Mouse (Mus musculus) ES-E14 (cell line): ENCODE data around the gene N4bp2l2. TPM values are rescaled to one million over a fixed set of nuclear protein-coding genes. Genes with fewer than 3 reads are reported as not detected.

Experiments
- DNase-seq: peaks from one replicate; pipeline ENCODE4 v3.0.0-alpha.2; 2013; ENCODE audit warnings: low read depth, low spot score
- H3K27ac ChIP-seq: 2 replicates; pipeline ENCODE4 v1.5.1; 2012; ENCODE audit warnings: low read depth, mild to moderate bottlenecking, low read length, moderate library complexity, mixed read lengths; ENCODE audit not compliant: poor library complexity, insufficient read depth, severe bottlenecking
- H3K36me3 ChIP-seq: 2 replicates; pipeline ENCODE4 v1.6.1; 2012; ENCODE audit warnings: mild to moderate bottlenecking, low read length, moderate library complexity, mixed read lengths; ENCODE audit not compliant: control insufficient read depth, poor library complexity, insufficient read depth, severe bottlenecking
- H3K4me1 ChIP-seq, 2 experiments: fragments of 150-350 bp in 1 of 2; sonication (generic) in 1 of 2; 2 replicates each; pipeline ENCODE4 v1.6.1; 2012; ENCODE audit warnings: low read length in 2 of 2, mild to moderate bottlenecking in 1 of 2, mixed read lengths in 1 of 2; ENCODE audit not compliant: control insufficient read depth in 2 of 2, insufficient read depth in 2 of 2, poor library complexity in 1 of 2
- H3K4me3 ChIP-seq, 2 experiments: fragments of 150-350 bp in 1 of 2; sonication (generic) in 1 of 2; 2 replicates each; pipeline ENCODE4 v1.5.1; 2012; ENCODE audit warnings: low read length in 2 of 2, low read depth in 1 of 2, mild to moderate bottlenecking in 1 of 2, mixed read lengths in 1 of 2; ENCODE audit not compliant: insufficient read depth in 1 of 2, poor library complexity in 1 of 2, severe bottlenecking in 1 of 2
- H3K9ac ChIP-seq: 2 replicates; pipeline ENCODE4 v1.6.1; 2012; ENCODE audit warnings: low read depth, mild to moderate bottlenecking, low read length, mixed read lengths; ENCODE audit not compliant: poor library complexity, insufficient read depth, severe bottlenecking
- H3K9me3 ChIP-seq: fragments of 150-350 bp; sonication (generic); 2 replicates; pipeline ENCODE4 v1.6.1; 2012; ENCODE audit warnings: low read depth, mild to moderate bottlenecking, low read length; ENCODE audit not compliant: control insufficient read depth, insufficient read depth
- CHD2 ChIP-seq: IDR thresholded peaks from 2 replicates; pipeline ENCODE4 v1.6.1; 2014; ENCODE audit warnings: mild to moderate bottlenecking, low read depth, low read length, inconsistent platforms
- HCFC1 ChIP-seq: IDR thresholded peaks from 2 replicates; pipeline ENCODE4 v1.6.1; 2012; ENCODE audit warnings: low read length, inconsistent platforms, borderline replicate concordance; ENCODE audit not compliant: insufficient read depth
- MAFK ChIP-seq: IDR thresholded peaks from 2 replicates; pipeline ENCODE4 v1.6.1; 2014; ENCODE audit warnings: mild to moderate bottlenecking, low read depth, low read length, inconsistent platforms; ENCODE audit not compliant: insufficient read depth
- ZC3H11A ChIP-seq: IDR thresholded peaks from 2 replicates; pipeline ENCODE4 v1.6.1; 2012; ENCODE audit warnings: low read depth, mild to moderate bottlenecking, inconsistent platforms, low read length, borderline replicate concordance
- ZNF384 ChIP-seq: IDR thresholded peaks from 2 replicates; pipeline ENCODE4 v1.6.1; 2012; ENCODE audit warnings: low read depth, low read length, inconsistent platforms
- in situ Hi-C, 2 experiments: fragments of 600-800 bp; cut with MboI; formaldehyde crosslinking; loops; one replicate each; pipeline ENCODE4 v1.15.1; 2025; ENCODE audit warnings: low sequenced_read_pairs in 2 of 2, inconsistent platforms in 1 of 2; ENCODE audit not compliant: unreplicated experiment in 2 of 2
- total RNA-seq: library from RNA; depleted of rRNA; stranded (reverse); fragments of 300-350 nt; gene quantifications from 2 replicates; pipeline ENCODE4 v1.2.3, GENCODE M21; 2012

Gene N4bp2l2
- total RNA-seq, 1 experiment = 58.4 TPM

DNA sequence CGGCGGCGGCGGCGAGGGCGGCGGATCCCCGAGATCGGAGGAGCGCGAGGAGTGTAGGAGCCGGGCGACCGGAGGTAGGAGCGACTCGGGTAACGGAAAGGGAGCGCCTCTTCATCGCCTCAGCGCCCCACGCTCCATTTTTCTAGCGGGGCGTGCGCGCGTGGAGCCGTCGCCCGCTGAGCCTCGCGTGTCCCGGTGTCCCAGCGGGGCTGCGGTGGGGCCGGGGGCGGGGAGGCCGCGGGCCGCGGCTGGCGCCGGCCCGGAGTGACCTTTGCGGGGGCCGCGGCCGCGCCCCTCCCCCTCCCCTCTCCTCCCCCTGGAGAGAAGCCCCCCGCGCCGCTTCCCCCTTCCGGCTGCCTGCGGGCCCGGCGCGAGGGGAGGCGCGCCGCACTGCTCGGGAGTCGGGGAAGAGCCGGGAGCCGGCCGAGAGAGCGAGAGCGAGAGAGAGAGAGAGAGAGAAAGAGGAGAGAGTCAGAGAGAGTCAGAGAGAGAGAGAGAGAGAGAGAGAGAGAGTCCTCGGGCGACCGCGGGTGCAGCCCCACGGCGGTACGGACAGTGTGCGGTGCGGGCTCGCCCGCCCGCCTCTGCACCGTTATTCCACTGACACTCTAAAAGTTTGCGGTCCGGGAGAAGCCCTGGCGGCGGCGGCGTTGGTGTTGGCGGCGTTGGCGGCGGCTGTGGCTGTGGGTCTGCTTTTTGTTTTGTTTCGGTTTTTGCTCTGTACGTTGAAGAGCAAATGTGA is 8.1 kb upstream of the N4bp2l2 start:
- H3K36me3 ChIP-seq = no peaks in the 10 kb centered on the region
- in situ Hi-C loops = no loop called here
- H3K9ac ChIP-seq = peak overlapping the region; percentile 98
- TF ChIP-seq ZNF384 (no peak), ZC3H11A (no peak), CHD2 (no peak), MAFK (no peak), HCFC1 (no peak)
- peaks cover 3 to 4% of the 10 kb centered on the region in 2 experiments; a peak in 2 of 4 replicates for H3K4me1 ChIP-seq
- H3K9me3 ChIP-seq = no peaks in the 10 kb centered on the region
- H3K27ac ChIP-seq = peak overlapping the region; percentile 53; the same call in 1 of the 2 replicates
- DNase-seq = no peak
- H3K4me3 ChIP-seq = peak overlapping the region; percentile 73 to 98

- in situ Hi-C loops = no loop called here
- Histone ChIP-seq H3K9me3 (no peaks in the 10 kb centered on the region), H3K27ac (peak within 1 kb of the TSS; percentile 53; the same call in 1 of the 2 replicates), H3K4me1 (peaks cover 2 to 3% of the 10 kb centered on the region in 2 experiments; a peak in 1 of 4 replicates), H3K4me3 (peak within 1 kb of the TSS; percentile 73 to 98), H3K36me3 (no peaks in the 10 kb centered on the region), H3K9ac (peak within 1 kb of the TSS; percentile 98)
- no peak for TF ChIP-seq CHD2
- peak; percentile 75; the same call in 1 of the 2 replicates for TF ChIP-seq HCFC1
- no peak for TF ChIP-seq ZNF384
- DNase-seq = peak; percentile 83
Measured at GRCm38 (mm10) chr5:150673153-150673835, 7.3 kb upstream of the N4bp2l2 start, which contains the start of gene Pds5b. Gene Pds5b (plus strand): TSS chr5:150673739.

- H3K9me3 ChIP-seq = no peaks in the 10 kb centered on the region
- H3K4me3 ChIP-seq = no peak overlapping the region
- in situ Hi-C loops = no loop called here
- H3K27ac ChIP-seq = no peak overlapping the region
- H3K9ac ChIP-seq = no peak overlapping the region
- no peaks in the 10 kb centered on the region for H3K36me3 ChIP-seq
- H3K4me1 ChIP-seq = peaks cover 2 to 3% of the 10 kb centered on the region in 2 experiments; a peak in 1 of 4 replicates
- no peak for DNase-seq
- TF ChIP-seq MAFK (no peak), CHD2 (no peak), ZNF384 (no peak), HCFC1 (no peak), ZC3H11A (no peak)
Measured at GRCm38 (mm10) chr5:150672343-150672742, 6.4 kb upstream of the N4bp2l2 start.

- in situ Hi-C loops = no loop called here
- Histone ChIP-seq H3K9ac (no peak overlapping the region), H3K27ac (no peak overlapping the region), H3K9me3 (no peaks in the 10 kb centered on the region), H3K4me3 (no peak overlapping the region), H3K4me1 (no peaks in the 10 kb centered on the region), H3K36me3 (no peaks in the 10 kb centered on the region)
- DNase-seq = no peak
- TF ChIP-seq ZNF384 (no peak), HCFC1 (no peak), MAFK (no peak)
Measured at GRCm38 (mm10) chr5:150668731-150669130, 2.7 kb upstream of the N4bp2l2 start.
